Mouse (Mus musculus) limb, embryonic 11.5 days (tissue): ENCODE measurements around the gene Stmn3. TPM values are rescaled to one million over a fixed set of nuclear protein-coding genes. Genes with fewer than 3 reads are reported as not detected.

Experiments used
- ATAC-seq: fragments of 200-750 bp; cut with Nextera tagmentation; 2 replicates; pipeline ENCODE4 v1.8.0; 2017; ENCODE audit warnings: low read depth; ENCODE audit not compliant: insufficient number of reproducible peaks, low FRiP score, low TSS enrichment
- DNase-seq: peaks from one replicate; pipeline ENCODE4 v3.0.0-alpha.2; 2015; ENCODE audit warnings: low spot score
- H3K27ac ChIP-seq: fragments of 300-500 bp; sonication (generic); replicated peaks from 2 replicates; pipeline ENCODE4 v1.5.1; 2014; ENCODE audit warnings: low read depth, mild to moderate bottlenecking, low read length
- H3K27me3 ChIP-seq: fragments of 300-500 bp; sonication (generic); 2 replicates; pipeline ENCODE4 v1.6.1; 2014; ENCODE audit warnings: mild to moderate bottlenecking, low read length, mixed read lengths; ENCODE audit not compliant: control insufficient read depth, insufficient read depth
- H3K36me3 ChIP-seq: fragments of 300-500 bp; sonication (generic); 2 replicates; pipeline ENCODE4 v1.6.1; 2014; ENCODE audit warnings: mild to moderate bottlenecking, low read length, moderate library complexity, mixed read lengths; ENCODE audit not compliant: control insufficient read depth, insufficient read depth
- H3K4me1 ChIP-seq: fragments of 300-500 bp; sonication (generic); 2 replicates; pipeline ENCODE4 v1.6.1; 2014; ENCODE audit warnings: low read length, mixed read lengths; ENCODE audit not compliant: control insufficient read depth, insufficient read depth
- H3K4me2 ChIP-seq: fragments of 300-500 bp; sonication (generic); 2 replicates; pipeline ENCODE4 v1.6.1; 2014; ENCODE audit warnings: low read depth, mild to moderate bottlenecking, moderate library complexity; ENCODE audit not compliant: severe bottlenecking
- H3K4me3 ChIP-seq: fragments of 300-500 bp; sonication (generic); 2 replicates; pipeline ENCODE4 v1.5.1; 2014; ENCODE audit warnings: low read depth, low read length
- H3K9ac ChIP-seq: fragments of 300-500 bp; sonication (generic); 2 replicates; pipeline ENCODE4 v1.6.1; 2014; ENCODE audit warnings: mild to moderate bottlenecking, low read length
- H3K9me3 ChIP-seq: fragments of 300-500 bp; sonication (generic); 2 replicates; pipeline ENCODE4 v1.6.1; 2016; ENCODE audit warnings: low read length; ENCODE audit not compliant: control insufficient read depth
- WGBS: fragments of 180-500 bp; shearing (Covaris S2); extraction: QIAGEN DNeasy Blood & Tissue Kit; methylation state at CpG from one replicate; pipeline ENCODE4 v1.1.7; 2014; 5-methylcytosine and 5-hydroxymethylcytosine counted together
- polyA plus RNA-seq: library from polyadenylated mRNA; unstranded; fragments of >200 nt; fragmentation: Nextera tagmentation; extraction: Ambion mirVana; gene quantifications from 2 replicates; pipeline ENCODE4 v1.2.1, GENCODE M21; 2014

The Stmn3 gene
- polyA plus RNA-seq, 1 experiment from 2014 or later = 0.91 TPM

DNA sequence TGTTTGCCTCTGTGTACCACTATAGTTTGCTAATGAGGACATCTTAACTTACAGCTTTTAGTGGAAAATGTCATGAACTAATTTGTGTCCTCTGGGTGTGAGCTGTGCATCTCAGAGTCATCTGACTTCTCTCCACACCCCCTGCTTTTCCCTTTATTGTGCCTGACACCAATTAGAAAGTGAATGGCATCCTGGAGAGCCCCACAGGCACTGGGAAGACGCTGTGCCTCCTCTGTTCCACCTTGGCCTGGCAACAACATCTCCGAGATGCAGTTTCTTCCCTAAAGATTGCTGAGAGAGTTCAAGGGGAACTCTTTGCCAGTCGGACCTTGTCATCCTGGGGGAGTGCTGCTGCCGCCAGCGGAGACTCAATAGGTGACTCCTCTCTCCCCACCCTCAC, 7.8 kb upstream of the Stmn3 start:
- Histone ChIP-seq H3K4me3 (no peak overlapping the region), H3K4me2 (no peak overlapping the region), H3K9me3 (no peaks in the 10 kb centered on the region), H3K27ac (no peak overlapping the region), H3K36me3 (peaks cover 10% of the 10 kb centered on the region), H3K9ac (no peak overlapping the region), H3K4me1 (peaks cover 2% of the 10 kb centered on the region; the same call in 1 of the 2 replicates), H3K27me3 (0 out of 2 replicates have a peak, but pooled peaks cover 1% of the 10 kb centered on the region)
- ATAC-seq (no peak), DNase-seq (no peak)
- WGBS = 76% methylated on average over 5 of the region's 5 CpGs

DNA sequence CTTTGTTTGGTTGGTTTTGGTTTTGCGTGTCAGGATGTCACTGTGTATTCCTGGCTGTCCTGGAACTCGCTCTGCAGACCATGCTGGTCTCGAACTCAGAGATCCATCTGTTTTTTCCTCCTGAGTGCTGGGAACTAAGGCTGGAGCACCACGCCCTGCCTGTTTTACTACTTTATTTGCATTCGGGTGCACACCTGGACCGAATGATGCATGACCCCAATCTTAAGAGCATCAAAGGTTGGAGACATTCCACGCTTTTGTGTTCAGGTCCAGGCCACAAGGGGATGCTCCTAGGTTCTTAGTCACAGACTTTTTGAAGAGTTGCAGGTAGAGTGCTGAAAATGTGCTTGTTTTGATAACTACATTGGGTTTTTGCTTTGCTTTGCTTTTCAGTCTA, 5.8 kb upstream of the Stmn3 start:
- peak overlapping the region; percentile 82 for H3K4me2 ChIP-seq
- peaks cover 4% of the 10 kb centered on the region; the same call in 1 of the 2 replicates for H3K27me3 ChIP-seq
- no peak overlapping the region for H3K27ac ChIP-seq
- H3K9ac ChIP-seq = peak overlapping the region; percentile 67
- no peak for DNase-seq
- no peak for ATAC-seq
- 11% methylated on average over 7 of the region's 7 CpGs for WGBS
- H3K36me3 ChIP-seq = peaks cover 7% of the 10 kb centered on the region; the same call in 1 of the 2 replicates
- H3K9me3 ChIP-seq = no peaks in the 10 kb centered on the region
- peaks cover 2% of the 10 kb centered on the region; the same call in 1 of the 2 replicates for H3K4me1 ChIP-seq
- peak overlapping the region; percentile 67 for H3K4me3 ChIP-seq

- peak within 1 kb of the TSS; percentile 82 for H3K4me2 ChIP-seq
- peak within 1 kb of the TSS; percentile 52; the same call in 1 of the 2 replicates for H3K27ac ChIP-seq
- ATAC-seq = peak; percentile 86
- peaks cover 2% of the 10 kb centered on the region; the same call in 1 of the 2 replicates for H3K4me1 ChIP-seq
- peaks cover 9% of the 10 kb centered on the region for H3K27me3 ChIP-seq
- H3K4me3 ChIP-seq = peak within 1 kb of the TSS; percentile 67
- no peaks in the 10 kb centered on the region for H3K9me3 ChIP-seq
- peaks cover 7% of the 10 kb centered on the region; the same call in 1 of the 2 replicates for H3K36me3 ChIP-seq
- H3K9ac ChIP-seq = peak within 1 kb of the TSS; percentile 67
- peak; percentile 93 for DNase-seq
- 6% methylated on average over 40 of the region's 40 CpGs for WGBS
Observed at GRCm38 (mm10) chr2:181319248-181320102, 5.2 kb upstream of the Stmn3 start, which contains the start of gene Rtel1. Gene Rtel1, plus strand, starts transcription at chr2:181319739.

DNA sequence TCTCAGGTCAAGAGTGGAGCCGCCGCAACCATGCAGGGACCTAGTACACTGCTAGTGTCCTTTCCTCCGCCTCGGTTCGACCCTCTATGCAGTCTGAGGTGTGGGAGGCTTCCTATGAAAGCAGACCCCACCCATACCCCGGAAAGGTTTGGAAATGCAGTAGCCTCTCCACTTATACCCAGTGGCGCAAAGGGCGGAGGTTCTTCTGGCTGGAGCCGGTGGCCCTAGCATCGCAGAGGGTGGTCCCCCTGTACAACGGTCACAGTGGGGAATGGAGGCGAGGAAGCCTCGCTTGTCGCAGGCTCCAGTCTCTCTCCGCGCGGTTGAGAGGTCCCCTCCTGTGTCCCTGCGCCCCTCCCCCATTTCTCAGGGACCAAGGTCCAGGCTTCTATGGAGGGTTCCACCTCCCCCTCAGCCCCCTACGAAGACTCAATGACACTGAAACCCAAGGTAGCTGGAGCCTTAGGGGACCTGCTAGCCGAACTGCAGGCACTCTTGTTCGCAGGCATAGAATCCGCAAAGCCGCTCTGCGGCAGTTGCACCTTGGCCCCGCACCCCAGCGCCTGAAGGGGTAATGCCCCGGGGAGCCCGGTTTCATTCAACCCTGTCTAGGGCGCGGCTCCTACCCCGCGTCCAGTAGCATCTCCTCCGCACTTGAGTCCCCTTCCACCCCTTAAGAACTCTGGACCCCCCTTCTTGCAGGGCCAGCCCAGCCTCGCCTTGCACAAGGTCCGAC, 788 bp downstream of the Stmn3 start:
- no peak overlapping the region for H3K4me3 ChIP-seq
- H3K4me1 ChIP-seq = no peaks in the 10 kb centered on the region
- H3K27ac ChIP-seq = no peak overlapping the region
- peak overlapping the region; percentile 26; the same call in 1 of the 2 replicates for H3K4me2 ChIP-seq
- no peak for DNase-seq
- 0 out of 2 replicates have a peak, but pooled peaks have one; percentile 35 for ATAC-seq
- H3K9me3 ChIP-seq = no peaks in the 10 kb centered on the region
- no peaks in the 10 kb centered on the region for H3K36me3 ChIP-seq
- WGBS = 2% methylated on average over 35 of the region's 35 CpGs
- H3K27me3 ChIP-seq = peaks cover 36% of the 10 kb centered on the region
- H3K9ac ChIP-seq = no peak overlapping the region

DNA sequence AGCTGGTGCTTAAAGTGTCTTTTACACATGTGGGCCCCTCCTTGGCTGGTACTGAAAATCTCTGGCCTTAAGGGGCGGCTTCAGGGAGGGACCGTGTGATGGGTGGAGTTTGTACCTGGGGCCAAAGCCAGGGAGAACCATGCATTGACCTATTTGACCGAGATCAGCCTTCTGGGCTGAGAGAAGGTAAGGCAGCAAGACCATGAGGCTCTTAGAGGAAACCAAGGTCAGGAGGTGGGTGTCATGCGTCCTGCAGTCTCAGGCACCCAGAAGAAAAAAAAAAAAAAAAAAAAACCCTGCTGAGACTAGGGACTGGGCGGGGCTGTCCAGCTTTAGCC, 1.3 kb downstream of the Stmn3 start:
- Histone ChIP-seq H3K4me2 (no peak overlapping the region), H3K4me3 (no peak overlapping the region), H3K9me3 (no peaks in the 10 kb centered on the region), H3K9ac (no peak overlapping the region), H3K36me3 (no peaks in the 10 kb centered on the region), H3K4me1 (no peaks in the 10 kb centered on the region), H3K27me3 (peaks cover 38% of the 10 kb centered on the region), H3K27ac (no peak overlapping the region)
- no peak for ATAC-seq
- 8% methylated on average over 5 of the region's 5 CpGs for WGBS
- no peak for DNase-seq

DNA sequence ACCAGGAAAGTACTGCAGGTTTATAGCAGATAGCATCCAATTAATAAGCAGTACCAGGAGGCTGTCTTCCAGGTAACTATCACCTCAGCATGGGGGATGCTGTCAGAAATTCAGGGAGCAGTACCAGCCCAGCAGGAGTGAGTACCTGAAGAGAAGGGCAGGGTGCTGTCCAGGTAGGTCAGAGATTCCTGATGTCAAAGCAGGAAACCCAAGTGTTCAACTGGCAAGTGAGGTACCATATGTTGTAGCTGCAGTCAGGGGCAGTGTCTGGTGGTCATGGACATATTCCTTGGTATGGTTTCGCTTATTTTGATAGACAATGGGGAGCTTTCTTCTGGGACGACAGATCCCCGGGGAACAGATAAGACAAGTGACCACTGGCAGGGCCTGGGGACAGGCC, 1.9 kb downstream of the Stmn3 start:
- Histone ChIP-seq H3K4me1 (no peaks in the 10 kb centered on the region), H3K9me3 (no peaks in the 10 kb centered on the region), H3K9ac (no peak overlapping the region), H3K27ac (no peak overlapping the region), H3K36me3 (no peaks in the 10 kb centered on the region), H3K27me3 (peaks cover 40% of the 10 kb centered on the region), H3K4me2 (no peak overlapping the region), H3K4me3 (no peak overlapping the region)
- DNase-seq (no peak), ATAC-seq (no peak)
- 76% methylated on average over 3 of the region's 3 CpGs for WGBS

GRCm38 (mm10) chr2:181307144-181307804, 7.0 kb downstream of the Stmn3 start:
- H3K4me1 ChIP-seq = no peaks in the 10 kb centered on the region
- no peak overlapping the region for H3K9ac ChIP-seq
- H3K36me3 ChIP-seq = no peaks in the 10 kb centered on the region
- peaks cover 19% of the 10 kb centered on the region for H3K27me3 ChIP-seq
- H3K9me3 ChIP-seq = no peaks in the 10 kb centered on the region
- H3K4me3 ChIP-seq = no peak overlapping the region
- H3K27ac ChIP-seq = no peak overlapping the region
- H3K4me2 ChIP-seq = no peak overlapping the region
- ATAC-seq (0 out of 2 replicates have a peak, but pooled peaks have one; percentile 47), DNase-seq (peak; percentile 75)
- 12% methylated on average over 30 of the region's 30 CpGs for WGBS

DNA sequence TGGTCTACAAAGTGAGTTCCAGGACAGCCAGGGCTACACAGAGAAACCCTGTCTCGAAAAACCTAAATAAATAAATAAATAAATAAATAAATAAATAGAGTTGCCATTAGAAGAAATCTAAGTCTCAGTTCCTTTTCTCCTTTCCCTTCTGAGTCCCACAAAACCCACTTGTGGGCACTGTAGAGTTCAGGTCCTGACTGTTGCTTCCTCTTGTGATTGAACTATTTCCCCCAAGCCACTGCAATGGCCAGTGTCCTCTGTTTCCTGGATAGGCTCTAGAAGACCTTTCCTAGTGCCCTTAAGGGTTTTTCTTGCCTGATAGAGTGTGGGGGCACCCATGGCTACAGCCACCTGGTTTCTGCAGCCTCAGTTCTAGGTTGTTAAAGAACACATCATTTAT, 9.4 kb downstream of the Stmn3 start:
- no peak overlapping the region for H3K9ac ChIP-seq
- H3K36me3 ChIP-seq = no peaks in the 10 kb centered on the region; the same call in 1 of the 2 replicates
- no peak overlapping the region for H3K27ac ChIP-seq
- ATAC-seq = no peak
- no peaks in the 10 kb centered on the region for H3K4me1 ChIP-seq
- 86% methylated on average over 1 of the region's 1 CpGs for WGBS
- no peaks in the 10 kb centered on the region for H3K9me3 ChIP-seq
- no peak overlapping the region for H3K4me2 ChIP-seq
- DNase-seq = no peak
- H3K27me3 ChIP-seq = peaks cover 14% of the 10 kb centered on the region
- H3K4me3 ChIP-seq = no peak overlapping the region
